Mouse (Mus musculus) intestine, embryonic 15.5 days (tissue): ENCODE results near the gene Rmnd5b. TPM values are rescaled to one million over a fixed set of nuclear protein-coding genes. Genes with fewer than 3 reads are reported as not detected.
A peak's percentile ranks its signal among the peaks of the same experiment; 100 is the strongest.
"Not testable (repeated sequence)": the region's sequence is repeated elsewhere in the genome, so short reads cannot be mapped to it uniquely, and the experiment has no call there.

ENCODE experiments used
- ATAC-seq: fragments of 200-750 bp; cut with Nextera tagmentation; 2 replicates; pipeline ENCODE4 v1.8.0; 2017; ENCODE audit warnings: moderate TSS enrichment, moderate library complexity
- H3K27ac ChIP-seq: fragments of 300-500 bp; sonication (generic); 2 replicates; pipeline ENCODE4 v1.5.1; 2015; ENCODE audit warnings: mild to moderate bottlenecking, inconsistent platforms
- H3K27me3 ChIP-seq: fragments of 300-500 bp; sonication (generic); replicated peaks from 2 replicates; pipeline ENCODE4 v1.6.1; 2015; ENCODE audit warnings: inconsistent platforms
- H3K36me3 ChIP-seq: fragments of 300-500 bp; sonication (generic); 2 replicates; pipeline ENCODE4 v1.6.1; 2015; ENCODE audit warnings: inconsistent platforms
- H3K4me1 ChIP-seq: fragments of 300-500 bp; sonication (generic); replicated peaks from 2 replicates; pipeline ENCODE4 v1.6.1; 2015; ENCODE audit warnings: inconsistent platforms
- H3K4me2 ChIP-seq: fragments of 300-500 bp; sonication (generic); replicated peaks from 2 replicates; pipeline ENCODE4 v1.6.1; 2015; ENCODE audit warnings: mild to moderate bottlenecking, inconsistent platforms
- H3K4me3 ChIP-seq: fragments of 300-500 bp; sonication (generic); replicated peaks from 2 replicates; pipeline ENCODE4 v1.5.1; 2015; ENCODE audit warnings: inconsistent platforms
- H3K9ac ChIP-seq: fragments of 300-500 bp; sonication (generic); 2 replicates; pipeline ENCODE4 v1.6.1; 2015; ENCODE audit warnings: inconsistent platforms
- H3K9me3 ChIP-seq: fragments of 300-500 bp; sonication (generic); 2 replicates; pipeline ENCODE4 v1.6.1; 2016; ENCODE audit warnings: inconsistent platforms
- WGBS: fragments of 180-500 bp; shearing (Covaris S2); methylation state at CpG from one replicate; pipeline ENCODE4 v1.1.7; 2015; 5-methylcytosine and 5-hydroxymethylcytosine counted together
- polyA plus RNA-seq: library from polyadenylated mRNA; unstranded; fragments of >200 nt; fragmentation: Nextera tagmentation; extraction: Ambion mirVana; gene quantifications from 2 replicates; pipeline ENCODE4 v1.2.1, GENCODE M21; 2015

The Rmnd5b gene
- polyA plus RNA-seq, 1 experiment from 2014 or later: 38.2 TPM

GRCm38 (mm10) chr11:51633200-51633599, 2.5 kb downstream of the Rmnd5b start:
- H3K4me2 ChIP-seq, H3K9ac ChIP-seq, H3K4me3 ChIP-seq, H3K27ac ChIP-seq, H3K9me3 ChIP-seq, ATAC-seq, H3K4me1 ChIP-seq, H3K36me3 ChIP-seq, H3K27me3 ChIP-seq: not testable (repeated sequence)
- WGBS: 91% methylated on average over 7 of the region's 7 CpGs

- Histone ChIP-seq H3K4me1 (peaks cover 4% of the 10 kb centered on the region), H3K4me3 (no peak overlapping the region), H3K36me3 (peaks cover 6% of the 10 kb centered on the region; the same call in 1 of the 2 replicates), H3K27ac (no peak overlapping the region), H3K9ac (no peak overlapping the region), H3K27me3 (no peaks in the 10 kb centered on the region), H3K9me3 (no peaks in the 10 kb centered on the region), H3K4me2 (no peak overlapping the region)
- ATAC-seq: no peak
- WGBS: 83% methylated on average over 6 of the region's 6 CpGs
Observed at GRCm38 (mm10) chr11:51632130-51632753, 3.5 kb downstream of the Rmnd5b start.

- H3K9ac ChIP-seq: no peak overlapping the region
- no peaks in the 10 kb centered on the region for H3K27me3 ChIP-seq
- WGBS: 81% methylated on average over 15 of the region's 15 CpGs
- H3K4me1 ChIP-seq: no peaks in the 10 kb centered on the region
- no peak for ATAC-seq
- H3K36me3 ChIP-seq: peaks cover 16% of the 10 kb centered on the region; the same call in 1 of the 2 replicates
- H3K9me3 ChIP-seq: no peaks in the 10 kb centered on the region
- no peak overlapping the region for H3K4me2 ChIP-seq
- no peak overlapping the region for H3K4me3 ChIP-seq
- H3K27ac ChIP-seq: no peak overlapping the region
Observed at GRCm38 (mm10) chr11:51629651-51630314, 5.9 kb downstream of the Rmnd5b start.

- no peak for ATAC-seq
- no peaks in the 10 kb centered on the region for H3K9me3 ChIP-seq
- H3K27me3 ChIP-seq: no peaks in the 10 kb centered on the region
- no peak overlapping the region for H3K27ac ChIP-seq
- peaks cover 31% of the 10 kb centered on the region for H3K36me3 ChIP-seq
- H3K9ac ChIP-seq: no peak overlapping the region
- no peaks in the 10 kb centered on the region for H3K4me1 ChIP-seq
- H3K4me2 ChIP-seq: no peak overlapping the region
- H3K4me3 ChIP-seq: no peak overlapping the region
- WGBS: 82% methylated on average over 8 of the region's 8 CpGs
Observed at GRCm38 (mm10) chr11:51627907-51628306, 7.8 kb downstream of the Rmnd5b start.

- no peaks in the 10 kb centered on the region for H3K4me1 ChIP-seq
- peaks cover 36% of the 10 kb centered on the region for H3K36me3 ChIP-seq
- WGBS: 90% methylated on average over 9 of the region's 9 CpGs
Observed at GRCm38 (mm10) chr11:51627425-51627824, 8.3 kb downstream of the Rmnd5b start.

GRCm38 (mm10) chr11:51625187-51625820, 10.4 kb downstream of the Rmnd5b start:
- WGBS: 78% methylated on average over 5 of the region's 5 CpGs
- peaks cover 37% of the 10 kb centered on the region for H3K36me3 ChIP-seq
- H3K27ac ChIP-seq: no peak overlapping the region
- H3K27me3 ChIP-seq: no peaks in the 10 kb centered on the region
- no peak overlapping the region for H3K4me3 ChIP-seq
- H3K9ac ChIP-seq: no peak overlapping the region
- H3K4me2 ChIP-seq: no peak overlapping the region
- no peaks in the 10 kb centered on the region for H3K9me3 ChIP-seq
- no peak for ATAC-seq
- peaks cover 11% of the 10 kb centered on the region; the same call in 1 of the 2 replicates for H3K4me1 ChIP-seq

More at GRCm38 (mm10) chr11:51627425-51627824, 8.3 kb downstream of the Rmnd5b start:
- ATAC-seq: no peak
- no peaks in the 10 kb centered on the region for H3K9me3 ChIP-seq
- no peak overlapping the region for H3K9ac ChIP-seq
- no peaks in the 10 kb centered on the region for H3K27me3 ChIP-seq
- no peak overlapping the region for H3K27ac ChIP-seq
- H3K4me3 ChIP-seq: no peak overlapping the region
- no peak overlapping the region for H3K4me2 ChIP-seq

GRCm38 (mm10) chr11:51622971-51623491, 12.7 kb downstream of the Rmnd5b start:
- Histone ChIP-seq H3K36me3 (peaks cover 36% of the 10 kb centered on the region), H3K4me2 (no peak overlapping the region), H3K27me3 (no peaks in the 10 kb centered on the region), H3K27ac (no peak overlapping the region), H3K9me3 (no peaks in the 10 kb centered on the region), H3K9ac (no peak overlapping the region), H3K4me3 (no peak overlapping the region), H3K4me1 (peaks cover 12% of the 10 kb centered on the region; the same call in 1 of the 2 replicates)
- 83% methylated on average over 7 of the region's 7 CpGs for WGBS
- ATAC-seq: no peak

GRCm38 (mm10) chr11:51621776-51622175, 13.9 kb downstream of the Rmnd5b start:
- H3K4me2 ChIP-seq: 0 out of 2 replicates have a peak overlapping the region, but pooled peaks have one; percentile 69
- 98% methylated on average over 2 of the region's 2 CpGs for WGBS

GRCm38 (mm10) chr11:51620084-51620483, 15.6 kb downstream of the Rmnd5b start:
- Histone ChIP-seq H3K4me2 (peak overlapping the region; percentile 69), H3K27me3 (no peaks in the 10 kb centered on the region), H3K4me3 (peak overlapping the region; percentile 77), H3K9me3 (no peaks in the 10 kb centered on the region), H3K9ac (peak overlapping the region; percentile 65), H3K36me3 (peaks cover 24% of the 10 kb centered on the region), H3K4me1 (peaks cover 14% of the 10 kb centered on the region), H3K27ac (peak overlapping the region; percentile 63; the same call in 1 of the 2 replicates)
- no peak for ATAC-seq
- WGBS: 1% methylated on average over 11 of the region's 11 CpGs

More at GRCm38 (mm10) chr11:51621776-51622175, 13.9 kb downstream of the Rmnd5b start:
- no peak overlapping the region for H3K27ac ChIP-seq
- H3K36me3 ChIP-seq: peaks cover 31% of the 10 kb centered on the region
- no peaks in the 10 kb centered on the region for H3K27me3 ChIP-seq
- no peak overlapping the region for H3K4me3 ChIP-seq
- H3K9ac ChIP-seq: no peak overlapping the region
- peaks cover 12% of the 10 kb centered on the region; the same call in 1 of the 2 replicates for H3K4me1 ChIP-seq
- ATAC-seq: no peak
- H3K9me3 ChIP-seq: no peaks in the 10 kb centered on the region

- Histone ChIP-seq H3K36me3 (peaks cover 20% of the 10 kb centered on the region), H3K27ac (peak within 1 kb of the TSS; percentile 63), H3K4me3 (peak within 1 kb of the TSS; percentile 77), H3K4me2 (peak within 1 kb of the TSS; percentile 69), H3K4me1 (peaks cover 19% of the 10 kb centered on the region), H3K27me3 (no peaks in the 10 kb centered on the region), H3K9me3 (no peaks in the 10 kb centered on the region), H3K9ac (peak within 1 kb of the TSS; percentile 65)
- peak; percentile 90 for ATAC-seq
- under 1% methylated on average over 51 of the region's 51 CpGs for WGBS
Observed at GRCm38 (mm10) chr11:51619409-51620060, 16.2 kb downstream of the Rmnd5b start, which contains the start of gene Nhp2. TSS of gene Nhp2 (plus strand) at chr11:51619735.

GRCm38 (mm10) chr11:51618894-51619408, 16.7 kb downstream of the Rmnd5b start:
- no peaks in the 10 kb centered on the region for H3K9me3 ChIP-seq
- no peaks in the 10 kb centered on the region for H3K27me3 ChIP-seq
- peak overlapping the region; percentile 69 for H3K4me2 ChIP-seq
- ATAC-seq: peak; percentile 34; the same call in 1 of the 2 replicates
- no peak overlapping the region for H3K9ac ChIP-seq
- H3K4me3 ChIP-seq: peak overlapping the region; percentile 77
- H3K4me1 ChIP-seq: peaks cover 21% of the 10 kb centered on the region
- 0 out of 2 replicates have a peak overlapping the region, but pooled peaks have one; percentile 4 for H3K27ac ChIP-seq
- 43% methylated on average over 8 of the region's 8 CpGs for WGBS
- H3K36me3 ChIP-seq: peaks cover 16% of the 10 kb centered on the region
